Mouse (Mus musculus): ENCODE data around the gene Ppp5c. TPM values are rescaled to one million over a fixed set of nuclear protein-coding genes. Genes with fewer than 3 reads are reported as not detected.

The Ppp5c gene
- polyA plus RNA-seq, 1 experiment, result 212 TPM

GRCm38 (mm10) chr7:17038018-17038695, 10.4 kb upstream of the Ppp5c start:
- no peak for DNase-seq (ENCODE audit: low read depth in 1 of 2, low spot score in 2 of 2)
- H3K4me1 ChIP-seq (ENCODE audit: control insufficient read depth, insufficient read depth, insufficient read length), result no peaks in the 10 kb centered on the region
- no peak overlapping the region for H3K4me3 ChIP-seq (ENCODE audit: extremely low read depth, insufficient read depth, insufficient read length)
- 91% methylated on average over 9 of the region's 9 CpGs for WGBS
- H3K36me3 ChIP-seq (ENCODE audit: control insufficient read depth, insufficient read depth, low read length), result no peaks in the 10 kb centered on the region
- no peak overlapping the region for H3K27ac ChIP-seq (ENCODE audit: insufficient read depth, low read length)
- H3K27me3 ChIP-seq (ENCODE audit: control insufficient read depth, insufficient read depth, low read length), result no peaks in the 10 kb centered on the region
- TF ChIP-seq POLR2A (IDR thresholded peaks at IDR 0.05; ENCODE audit: low read depth, low read length) (no peak), CTCF (IDR thresholded peaks at IDR 0.05; ENCODE audit: extremely low read depth, insufficient read depth, insufficient read length, insufficient replicate concordance) (no peak)

- H3K4me1 ChIP-seq (ENCODE audit: control insufficient read depth, insufficient read depth, insufficient read length), result peaks cover 19% of the 10 kb centered on the region
- TF ChIP-seq CTCF (IDR thresholded peaks at IDR 0.05; ENCODE audit: extremely low read depth, insufficient read depth, insufficient read length, insufficient replicate concordance) (no peak), POLR2A (IDR thresholded peaks at IDR 0.05; ENCODE audit: low read depth, low read length) (no peak)
- no peaks in the 10 kb centered on the region for H3K27me3 ChIP-seq (ENCODE audit: control insufficient read depth, insufficient read depth, low read length)
- 43% methylated on average over 7 of the region's 7 CpGs for WGBS
- H3K36me3 ChIP-seq (ENCODE audit: control insufficient read depth, insufficient read depth, low read length), result no peaks in the 10 kb centered on the region
- no peak for DNase-seq (ENCODE audit: low read depth in 1 of 2, low spot score in 2 of 2)
- H3K27ac ChIP-seq (ENCODE audit: insufficient read depth, low read length), result no peak overlapping the region
- H3K4me3 ChIP-seq (ENCODE audit: extremely low read depth, insufficient read depth, insufficient read length), result no peak overlapping the region
Observed at GRCm38 (mm10) chr7:17030239-17030638, 2.5 kb upstream of the Ppp5c start.

DNA sequence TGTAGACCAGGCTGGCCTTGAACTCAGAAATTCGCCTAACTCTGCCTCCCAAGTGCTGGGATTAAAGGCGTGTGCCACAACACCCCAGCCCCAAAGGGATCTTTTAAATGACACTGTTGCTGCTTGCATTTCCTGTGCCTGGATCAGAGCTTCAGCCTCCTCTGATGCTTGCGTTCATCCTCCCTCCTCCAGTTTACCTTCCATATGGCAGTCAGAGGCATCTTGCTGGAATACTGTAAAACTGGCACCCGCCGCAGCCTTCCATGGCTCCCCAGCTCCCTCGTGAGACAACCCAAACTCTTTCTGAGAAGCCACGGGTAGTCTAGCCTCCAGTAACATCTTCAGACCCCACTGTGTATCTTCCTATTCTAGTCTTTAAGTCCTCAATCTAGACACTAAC, 1.2 kb upstream of the Ppp5c start:
- Histone ChIP-seq H3K4me1 (ENCODE audit: control insufficient read depth, insufficient read depth, insufficient read length) (peaks cover 31% of the 10 kb centered on the region), H3K36me3 (ENCODE audit: control insufficient read depth, insufficient read depth, low read length) (no peaks in the 10 kb centered on the region), H3K4me3 (ENCODE audit: extremely low read depth, insufficient read depth, insufficient read length) (no peak overlapping the region), H3K27ac (ENCODE audit: insufficient read depth, low read length) (no peak overlapping the region), H3K27me3 (ENCODE audit: control insufficient read depth, insufficient read depth, low read length) (no peaks in the 10 kb centered on the region)
- TF ChIP-seq POLR2A (IDR thresholded peaks at IDR 0.05; ENCODE audit: low read depth, low read length) (no peak), CTCF (IDR thresholded peaks at IDR 0.05; ENCODE audit: extremely low read depth, insufficient read depth, insufficient read length, insufficient replicate concordance) (no peak)
- 85% methylated on average over 7 of the region's 7 CpGs for WGBS
- no peak for DNase-seq (ENCODE audit: low read depth in 1 of 2, low spot score in 2 of 2)

GRCm38 (mm10) chr7:17026710-17027587, 775 bp downstream of the Ppp5c start:
- Histone ChIP-seq H3K27ac (ENCODE audit: insufficient read depth, low read length) (peak overlapping the region; percentile 87), H3K4me3 (ENCODE audit: extremely low read depth, insufficient read depth, insufficient read length) (peak overlapping the region; percentile 97), H3K27me3 (ENCODE audit: control insufficient read depth, insufficient read depth, low read length) (no peaks in the 10 kb centered on the region), H3K36me3 (ENCODE audit: control insufficient read depth, insufficient read depth, low read length) (peaks cover 6% of the 10 kb centered on the region), H3K4me1 (ENCODE audit: control insufficient read depth, insufficient read depth, insufficient read length) (peaks cover 40% of the 10 kb centered on the region)
- 2% methylated on average over 24 of the region's 24 CpGs for WGBS
- peak; percentile 40 to 43 for DNase-seq (ENCODE audit: low read depth in 1 of 2, low spot score in 2 of 2)
- TF ChIP-seq POLR2A (IDR thresholded peaks at IDR 0.05; ENCODE audit: low read depth, low read length) (no peak), CTCF (IDR thresholded peaks at IDR 0.05; ENCODE audit: extremely low read depth, insufficient read depth, insufficient read length, insufficient replicate concordance) (no peak; the same call in 1 of the 2 replicates)

DNA sequence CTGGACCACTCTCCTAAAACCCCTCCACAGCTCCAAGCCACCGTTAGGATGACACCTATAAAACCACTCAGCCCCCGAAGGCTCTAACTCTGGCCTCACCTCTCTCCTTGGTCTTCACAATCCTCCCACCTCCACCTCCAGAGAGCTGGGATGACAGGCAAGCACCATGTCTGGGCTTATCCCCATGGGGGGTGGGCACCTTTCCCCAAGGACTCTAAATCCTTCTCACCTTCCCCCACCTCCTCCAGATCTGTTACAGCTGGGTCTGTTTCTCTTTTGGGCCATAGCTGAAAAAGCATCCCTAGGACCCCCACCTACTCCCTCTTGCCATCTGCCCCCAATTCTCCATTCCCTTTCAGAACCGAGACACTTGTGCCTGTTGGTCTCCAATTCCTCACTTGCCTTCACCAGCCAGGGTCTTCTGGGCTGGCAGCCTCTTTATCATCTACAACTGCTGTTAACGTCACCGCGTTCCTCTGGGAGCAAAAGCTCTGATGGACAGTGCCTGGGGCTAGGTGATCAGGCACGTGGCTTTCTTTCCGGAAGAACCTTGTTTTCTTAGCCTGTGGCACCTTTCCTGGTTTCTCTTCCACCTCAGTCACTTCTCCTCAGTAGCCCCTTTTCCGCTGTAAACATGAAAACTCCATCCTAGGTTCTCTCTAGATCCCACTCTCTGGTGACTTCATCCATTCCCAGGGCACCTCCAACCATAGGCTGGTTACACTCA, 1.7 kb downstream of the Ppp5c start:
- H3K36me3 ChIP-seq (ENCODE audit: control insufficient read depth, insufficient read depth, low read length), result peaks cover 13% of the 10 kb centered on the region
- peaks cover 40% of the 10 kb centered on the region for H3K4me1 ChIP-seq (ENCODE audit: control insufficient read depth, insufficient read depth, insufficient read length)
- no peaks in the 10 kb centered on the region for H3K27me3 ChIP-seq (ENCODE audit: control insufficient read depth, insufficient read depth, low read length)
- peak overlapping the region; percentile 87 for H3K27ac ChIP-seq (ENCODE audit: insufficient read depth, low read length)
- WGBS, result 45% methylated on average over 9 of the region's 9 CpGs
- TF ChIP-seq CTCF (IDR thresholded peaks at IDR 0.05; ENCODE audit: extremely low read depth, insufficient read depth, insufficient read length, insufficient replicate concordance) (no peak), POLR2A (IDR thresholded peaks at IDR 0.05; ENCODE audit: low read depth, low read length) (no peak)
- H3K4me3 ChIP-seq (ENCODE audit: extremely low read depth, insufficient read depth, insufficient read length), result peak overlapping the region; percentile 14; the same call in 1 of the 2 replicates
- no peak for DNase-seq (ENCODE audit: low read depth in 1 of 2, low spot score in 2 of 2)

- TF ChIP-seq POLR2A (IDR thresholded peaks at IDR 0.05; ENCODE audit: low read depth, low read length) (no peak), CTCF (IDR thresholded peaks at IDR 0.05; ENCODE audit: extremely low read depth, insufficient read depth, insufficient read length, insufficient replicate concordance) (no peak)
- H3K36me3 ChIP-seq (ENCODE audit: control insufficient read depth, insufficient read depth, low read length), result peaks cover 17% of the 10 kb centered on the region
- WGBS, result 19% methylated on average over 4 of the region's 4 CpGs
- H3K27me3 ChIP-seq (ENCODE audit: control insufficient read depth, insufficient read depth, low read length), result no peaks in the 10 kb centered on the region
- peak overlapping the region; percentile 87 for H3K27ac ChIP-seq (ENCODE audit: insufficient read depth, low read length)
- no peak overlapping the region for H3K4me3 ChIP-seq (ENCODE audit: extremely low read depth, insufficient read depth, insufficient read length)
- peaks cover 40% of the 10 kb centered on the region for H3K4me1 ChIP-seq (ENCODE audit: control insufficient read depth, insufficient read depth, insufficient read length)
- no peak for DNase-seq (ENCODE audit: low read depth in 1 of 2, low spot score in 2 of 2)
Observed at GRCm38 (mm10) chr7:17025505-17025894, 2.2 kb downstream of the Ppp5c start.
